15 mouse cellular contexts compared by ENCODE assay signal in the genomic region with DNA sequence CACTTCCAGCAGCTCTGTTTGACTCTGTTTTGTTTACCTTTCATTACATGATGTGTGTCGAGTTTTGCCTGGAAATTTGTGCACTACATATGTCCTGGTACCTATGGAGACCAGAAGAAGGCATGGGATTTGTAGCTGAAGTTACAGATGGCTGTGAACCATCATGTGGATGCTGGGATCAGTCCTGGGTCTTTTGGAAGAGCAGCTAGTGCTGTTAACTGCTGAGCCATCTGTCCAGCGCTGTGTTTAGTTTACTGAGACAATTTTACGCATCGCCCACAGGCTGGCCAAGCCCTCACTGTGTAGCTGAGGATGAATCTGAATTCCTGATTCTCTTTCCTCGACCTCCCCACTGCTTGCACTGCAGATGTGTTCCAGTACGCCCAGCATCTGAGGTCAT. TPM values are rescaled to one million over a fixed set of nuclear protein-coding genes. Genes with fewer than 3 reads are reported as not detected.
A peak's percentile ranks its signal among the peaks of the same experiment; 100 is the strongest.
DNase-seq lines count a peak whose midpoint lies in the region; TF ChIP-seq lines count a peak whose summit lies in the region.
"Had no signal": no experiment of that assay in that cellular context is flagged by ENCODE, and none has a peak within 500 bp of the region (broad histone marks: within the 10 kb centered on the region; RNA-seq: fewer than 3 reads in every experiment).

No protein-coding gene starts in this region.

- H3K27ac ChIP-seq in gastrocnemius, adult 2 months = peak overlapping the region; percentile 92
- H3K27ac ChIP-seq: embryonic facial prominence, embryonic 12.5 days; heart, embryonic 13.5 days; hindbrain, embryonic 12.5 days had no signal

- no peak for TF ChIP-seq CTCF in gastrocnemius, adult 2 months (IDR thresholded peaks at IDR 0.05)

- no peak overlapping the region for H3K4me3 ChIP-seq in gastrocnemius, adult 2 months
- H3K4me3 ChIP-seq: embryonic facial prominence, embryonic 12.5 days; heart, embryonic 13.5 days; hindbrain, embryonic 12.5 days had no signal

- DNase-seq in gastrocnemius, adult 2 months = no peak
- DNase-seq in gastrocnemius, adult 18-20 months (ENCODE audit: low spot score) = no peak
- peak; percentile 44 for DNase-seq in layer of hippocampus, adult 9-11 months
- DNase-seq in layer of hippocampus, adult 11-12 months (ENCODE audit: low spot score) = no peak
- DNase-seq in right cerebral cortex, postnatal 10 days (ENCODE audit: low spot score in 2 of 2) = peak; percentile 48 to 69
- no peak for DNase-seq in right cerebral cortex, postnatal 4 days
- DNase-seq: adrenal gland, adult 2 months; adrenal gland, postnatal 25 days; cerebellum, adult 2 months; cerebellum, postnatal 25 days; gastrocnemius, postnatal 14 days; heart, postnatal 36 days had no signal

- intact Hi-C loops in gastrocnemius, adult 2 months (cut with DNase I) = loop anchor here (5.0 kb wide), 1 partner anchor 106 kb away; no protein-coding TSS in a partner anchor

RNA-seq across cellular contexts. Expression of a gene that starts 6.1 kb away (rescaled TPM):
- 10 to 100 TPM; 18.5 to 24.8 TPM for total RNA-seq in gastrocnemius, adult 2 months (2021)
- 10 to 100 TPM; 20.2 to 20.5 TPM for total RNA-seq in gastrocnemius, adult 18-20 months (2021)

Comparison
In these comparisons a context has a peak if more than half of its experiments do, and no peak if none do; other contexts are left out.
1. DNase-seq: peak in layer of hippocampus, adult 9-11 months (single experiment) and right cerebral cortex, postnatal 10 days (2 of 2); none in gastrocnemius, adult 2 months (single experiment), gastrocnemius, adult 18-20 months (single experiment), layer of hippocampus, adult 11-12 months (single experiment) and right cerebral cortex, postnatal 4 days (single experiment).